Mouse (Mus musculus) embryonic facial prominence, embryonic 10.5 days (tissue): ENCODE results near the gene Maneal. TPM values are rescaled to one million over a fixed set of nuclear protein-coding genes. Genes with fewer than 3 reads are reported as not detected.
A peak's percentile ranks its signal among the peaks of the same experiment; 100 is the strongest.

ENCODE experiments used
- DNase-seq: peaks from one replicate; pipeline ENCODE4 v3.0.0-alpha.2; 2017; ENCODE audit warnings: low spot score
- H3K27ac ChIP-seq: fragments of 300-500 bp; sonication (generic); replicated peaks from 2 replicates; pipeline ENCODE4 v1.5.1; 2016; ENCODE audit warnings: mild to moderate bottlenecking
- H3K27me3 ChIP-seq: fragments of 300-500 bp; sonication (generic); replicated peaks from 2 replicates; pipeline ENCODE4 v1.6.1; 2016; ENCODE audit warnings: low read depth, mild to moderate bottlenecking; ENCODE audit not compliant: poor library complexity, severe bottlenecking
- H3K36me3 ChIP-seq: fragments of 300-500 bp; sonication (generic); replicated peaks from 2 replicates; pipeline ENCODE4 v1.6.1; 2016; ENCODE audit warnings: mild to moderate bottlenecking, moderate library complexity
- H3K4me1 ChIP-seq: fragments of 300-500 bp; sonication (generic); 2 replicates; pipeline ENCODE4 v1.6.1; 2016
- H3K4me3 ChIP-seq: fragments of 300-500 bp; sonication (generic); 2 replicates; pipeline ENCODE4 v1.5.1; 2016; ENCODE audit warnings: mild to moderate bottlenecking, moderate library complexity
- H3K9me3 ChIP-seq: fragments of 300-500 bp; sonication (generic); 2 replicates; pipeline ENCODE4 v1.6.1; 2016; ENCODE audit warnings: mild to moderate bottlenecking
- WGBS: fragments of 180-500 bp; shearing (Covaris S2); methylation state at CpG from one replicate; pipeline ENCODE4 v1.1.7; 2016; 5-methylcytosine and 5-hydroxymethylcytosine counted together
- polyA plus RNA-seq: library from polyadenylated mRNA; unstranded; fragments of >200 nt; fragmentation: Nextera tagmentation; extraction: Ambion mirVana; gene quantifications from 2 replicates; pipeline ENCODE4 v1.2.1, GENCODE M21; 2016

Gene Maneal
- polyA plus RNA-seq, 1 experiment from 2014 or later = 1.0 TPM

GRCm38 (mm10) chr4:124881341-124881908 lies 19.5 kb upstream of the Maneal start:
- Histone ChIP-seq H3K27ac (no peak overlapping the region), H3K27me3 (peaks cover 80% of the 10 kb centered on the region)

GRCm38 (mm10) chr4:124880599-124880998 lies 18.6 kb upstream of the Maneal start, which contains the start of gene Epha10:
Gene Epha10, plus strand, starts transcription at chr4:124880899.
- Histone ChIP-seq H3K27me3 (peaks cover 71% of the 10 kb centered on the region), H3K9me3 (peaks cover 5% of the 10 kb centered on the region; the same call in 1 of the 2 replicates), H3K4me1 (peaks cover 30% of the 10 kb centered on the region), H3K4me3 (peak within 1 kb of the TSS; percentile 62), H3K36me3 (no peaks in the 10 kb centered on the region), H3K27ac (no peak within 1 kb of the TSS)
- no peak for DNase-seq
- 6% methylated on average over 11 of the region's 11 CpGs for WGBS

More at GRCm38 (mm10) chr4:124881341-124881908, 19.5 kb upstream of the Maneal start:
- H3K4me3 ChIP-seq = peak overlapping the region; percentile 62
- H3K36me3 ChIP-seq = no peaks in the 10 kb centered on the region
- peak; percentile 90 for DNase-seq
- H3K9me3 ChIP-seq = peaks cover 5% of the 10 kb centered on the region; the same call in 1 of the 2 replicates
- under 1% methylated on average over 37 of the region's 37 CpGs for WGBS
- peaks cover 30% of the 10 kb centered on the region for H3K4me1 ChIP-seq

- no peak overlapping the region for H3K4me3 ChIP-seq
- WGBS = 88% methylated on average over 1 of the region's 1 CpGs
- no peaks in the 10 kb centered on the region for H3K36me3 ChIP-seq
- no peaks in the 10 kb centered on the region for H3K27me3 ChIP-seq
- H3K27ac ChIP-seq = no peak overlapping the region
- DNase-seq = no peak
- 0 out of 2 replicates have a peak, but pooled peaks cover 6% of the 10 kb centered on the region for H3K9me3 ChIP-seq
- H3K4me1 ChIP-seq = no peaks in the 10 kb centered on the region
These were observed 10.7 kb upstream of the Maneal start for GRCm38 (mm10) chr4:124872719-124873118.

DNA sequence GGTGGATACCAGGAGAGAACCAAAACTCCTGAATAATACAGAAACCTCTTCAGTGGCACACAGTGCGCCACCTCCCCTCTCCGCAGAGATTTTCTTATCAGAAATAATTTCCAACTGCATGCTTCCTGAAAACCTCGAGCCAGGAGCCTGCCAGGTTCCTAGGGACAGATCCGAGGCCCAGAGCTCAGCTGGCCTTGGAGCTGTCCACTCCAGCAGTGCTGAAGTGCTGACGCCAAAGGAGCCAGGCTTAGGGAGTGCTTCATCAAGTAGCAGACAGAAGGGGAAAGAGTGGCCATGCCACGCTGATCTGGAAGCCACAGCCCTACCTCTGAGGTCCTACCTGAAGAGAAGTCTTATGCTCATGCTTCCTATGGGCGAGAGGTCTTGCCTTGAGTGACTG lies 1.5 kb downstream of the Maneal start:
- no peak overlapping the region for H3K27ac ChIP-seq
- H3K4me3 ChIP-seq = peak overlapping the region; percentile 19; the same call in 1 of the 2 replicates
- peaks cover 18% of the 10 kb centered on the region for H3K4me1 ChIP-seq
- 12% methylated on average over 7 of the region's 7 CpGs for WGBS
- no peaks in the 10 kb centered on the region for H3K9me3 ChIP-seq
- H3K27me3 ChIP-seq = peaks cover 40% of the 10 kb centered on the region
- peak; percentile 87 for DNase-seq
- H3K36me3 ChIP-seq = peaks cover 23% of the 10 kb centered on the region

GRCm38 (mm10) chr4:124858370-124858769 lies 3.6 kb downstream of the Maneal start:
- no peaks in the 10 kb centered on the region for H3K9me3 ChIP-seq
- peaks cover 31% of the 10 kb centered on the region for H3K27me3 ChIP-seq
- H3K4me1 ChIP-seq = peaks cover 18% of the 10 kb centered on the region
- WGBS = 85% methylated on average over 5 of the region's 5 CpGs
- H3K27ac ChIP-seq = no peak overlapping the region
- H3K4me3 ChIP-seq = no peak overlapping the region
- DNase-seq = no peak
- H3K36me3 ChIP-seq = peaks cover 43% of the 10 kb centered on the region

GRCm38 (mm10) chr4:124856294-124856693 lies 5.7 kb downstream of the Maneal start:
- peaks cover 58% of the 10 kb centered on the region for H3K36me3 ChIP-seq
- no peak overlapping the region for H3K27ac ChIP-seq
- WGBS = 93% methylated on average over 8 of the region's 8 CpGs
- H3K9me3 ChIP-seq = no peaks in the 10 kb centered on the region
- peaks cover 10% of the 10 kb centered on the region for H3K27me3 ChIP-seq
- peaks cover 19% of the 10 kb centered on the region for H3K4me1 ChIP-seq
- no peak for DNase-seq
- H3K4me3 ChIP-seq = no peak overlapping the region

- Histone ChIP-seq H3K4me1 (peaks cover 33% of the 10 kb centered on the region), H3K9me3 (no peaks in the 10 kb centered on the region), H3K4me3 (peak within 1 kb of the TSS; percentile 99), H3K27me3 (no peaks in the 10 kb centered on the region), H3K27ac (peak within 1 kb of the TSS; percentile 95), H3K36me3 (peaks cover 52% of the 10 kb centered on the region)
- 1% methylated on average over 75 of the region's 75 CpGs for WGBS
- DNase-seq = peak; percentile 74
These were observed 10.9 kb downstream of the Maneal start, which contains the start of gene 1110065P20Rik for GRCm38 (mm10) chr4:124850933-124851658. Gene 1110065P20Rik, minus strand, starts transcription at chr4:124851196.

DNA sequence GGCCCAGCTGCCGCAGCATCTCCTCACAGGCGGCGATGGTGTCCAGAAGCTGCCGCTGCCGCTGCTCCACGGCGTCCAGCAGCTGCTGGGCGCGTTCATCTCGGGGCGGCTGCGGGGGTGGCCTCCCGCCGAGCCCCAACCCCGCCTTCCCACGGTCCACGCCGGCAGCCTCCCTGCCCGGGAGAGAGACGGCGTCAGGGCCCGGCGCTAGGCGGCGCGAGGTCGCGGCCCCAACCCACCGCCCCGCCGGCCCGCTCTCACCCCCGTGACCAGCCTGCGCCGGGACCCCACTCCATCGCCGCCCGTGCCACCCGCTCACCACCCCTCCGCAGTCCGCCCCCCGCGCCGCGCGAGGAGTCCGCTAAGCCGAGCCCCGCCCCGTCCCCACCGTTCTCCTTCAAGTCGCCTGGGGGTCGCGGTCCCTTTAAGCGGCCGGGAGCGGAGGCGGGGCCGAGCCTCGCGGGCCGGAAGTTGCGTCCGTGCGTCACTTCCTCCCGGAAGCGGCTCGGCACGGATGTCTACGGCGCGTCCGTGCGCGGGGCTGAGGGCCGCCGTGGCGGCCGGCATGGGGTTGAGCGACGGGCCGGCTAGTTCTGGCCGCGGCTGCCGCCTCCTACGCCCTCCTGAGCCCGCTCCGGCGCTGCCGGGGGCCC lies 11.6 kb downstream of the Maneal start, which contains the start of gene Yrdc:
Gene Yrdc (plus strand): TSS at position 419 of the 653 bp plus-strand sequence.
- Histone ChIP-seq H3K4me3 (peak within 1 kb of the TSS; percentile 99), H3K4me1 (peaks cover 33% of the 10 kb centered on the region), H3K9me3 (no peaks in the 10 kb centered on the region), H3K27ac (peak within 1 kb of the TSS; percentile 95), H3K36me3 (peaks cover 47% of the 10 kb centered on the region), H3K27me3 (no peaks in the 10 kb centered on the region)
- under 1% methylated on average over 90 of the region's 90 CpGs for WGBS
- peak; percentile 97 for DNase-seq

DNA sequence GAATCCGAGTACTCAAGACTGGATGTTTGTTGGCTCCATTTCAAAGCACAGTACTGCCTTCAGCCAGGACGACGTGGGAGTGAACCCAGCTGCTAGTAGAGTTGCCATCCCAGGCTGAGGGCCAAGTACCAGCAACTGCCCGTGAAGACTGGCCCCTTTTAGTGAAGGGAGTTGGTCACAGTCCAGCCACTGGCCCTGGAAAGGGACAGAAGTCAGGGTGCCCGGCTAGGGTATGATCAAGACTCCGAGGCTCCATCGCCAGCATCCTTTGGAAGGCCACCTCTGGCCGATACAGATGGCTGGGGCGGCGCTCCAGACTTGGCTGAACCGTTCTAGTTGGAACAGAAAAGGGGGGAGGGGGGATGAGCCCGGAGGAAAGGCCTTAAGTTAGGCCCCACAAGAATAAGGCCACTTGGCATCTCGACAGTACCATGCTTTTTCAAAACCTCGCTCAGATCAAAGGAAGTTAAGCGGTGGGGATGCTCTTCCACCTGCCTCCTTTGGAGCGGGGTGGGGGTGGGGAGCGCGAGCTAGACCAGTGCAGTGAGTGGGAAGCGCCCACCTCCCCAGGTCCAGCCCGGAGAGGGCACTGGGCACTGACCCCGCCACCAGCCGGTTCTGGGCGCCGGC lies 12.2 kb downstream of the Maneal start:
- H3K4me3 ChIP-seq = peak overlapping the region; percentile 99
- DNase-seq = no peak
- WGBS = 3% methylated on average over 24 of the region's 24 CpGs
- no peaks in the 10 kb centered on the region for H3K9me3 ChIP-seq
- peaks cover 47% of the 10 kb centered on the region for H3K36me3 ChIP-seq
- peak overlapping the region; percentile 95 for H3K27ac ChIP-seq
- H3K27me3 ChIP-seq = no peaks in the 10 kb centered on the region
- peaks cover 33% of the 10 kb centered on the region for H3K4me1 ChIP-seq

DNA sequence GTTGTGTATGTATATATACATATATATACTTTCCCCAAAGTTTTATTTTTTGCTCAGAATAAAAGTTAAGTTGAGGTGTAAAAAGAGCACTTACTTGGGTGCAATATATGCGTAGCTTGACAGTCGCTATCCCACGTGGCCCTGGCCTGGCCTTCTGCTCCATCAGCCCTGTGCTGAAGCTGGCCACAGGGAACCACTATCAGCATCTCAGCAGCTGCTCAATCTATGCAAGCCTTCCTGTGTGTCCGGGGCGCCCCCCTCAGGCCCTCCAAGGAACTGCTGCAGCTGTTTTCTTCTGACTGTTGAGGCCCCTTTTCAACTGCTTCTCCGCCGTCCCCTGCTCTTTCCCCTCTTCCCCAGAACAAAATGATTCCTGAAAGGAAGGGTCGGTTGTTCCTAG lies 14.4 kb downstream of the Maneal start:
- no peaks in the 10 kb centered on the region for H3K9me3 ChIP-seq
- no peaks in the 10 kb centered on the region for H3K27me3 ChIP-seq
- DNase-seq = peak; percentile 86
- 11% methylated on average over 8 of the region's 8 CpGs for WGBS
- H3K36me3 ChIP-seq = peaks cover 46% of the 10 kb centered on the region
- H3K4me1 ChIP-seq = peaks cover 33% of the 10 kb centered on the region
- H3K27ac ChIP-seq = no peak overlapping the region
- H3K4me3 ChIP-seq = no peak overlapping the region

DNA sequence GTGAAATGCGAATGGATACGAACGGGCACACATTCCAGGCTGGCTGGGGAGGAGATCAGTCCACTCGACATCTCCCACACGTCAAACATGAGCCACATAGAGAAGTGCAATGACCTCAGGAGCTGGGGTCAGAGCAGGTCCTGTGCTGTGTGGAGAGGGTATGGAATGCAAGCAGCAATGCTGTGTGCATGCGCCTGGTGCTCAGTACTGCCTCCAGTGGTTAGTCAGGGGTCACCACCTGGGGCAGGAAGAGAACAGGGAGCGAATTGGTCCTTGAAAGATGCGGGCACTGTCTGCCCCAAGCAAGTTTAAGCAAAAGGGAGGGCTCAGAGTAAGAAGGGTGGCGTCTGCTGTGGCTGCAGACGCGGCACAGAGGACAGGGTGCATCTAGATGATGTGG lies 18.5 kb downstream of the Maneal start:
- 55% methylated on average over 11 of the region's 11 CpGs for WGBS

DNA sequence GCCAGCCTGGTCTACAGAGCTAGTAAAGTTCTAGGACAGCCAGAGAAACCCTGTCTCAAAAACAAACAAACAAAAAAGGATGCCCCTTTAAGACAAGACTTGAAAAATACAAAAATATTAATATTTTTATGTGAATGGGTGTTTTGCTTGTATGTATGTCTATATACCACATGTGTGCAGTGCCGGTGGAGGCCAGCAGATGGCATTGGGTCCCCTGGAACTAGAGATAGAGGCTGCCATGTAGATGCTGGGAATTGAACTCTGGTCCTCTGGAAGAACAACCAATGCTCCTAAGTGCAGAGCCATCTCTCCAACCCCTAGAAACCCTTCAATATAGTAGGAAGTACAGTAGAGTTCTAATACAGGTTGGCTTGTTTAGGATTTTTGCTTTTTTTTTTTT lies 21.0 kb downstream of the Maneal start:
- no peak for DNase-seq
- peaks cover 89% of the 10 kb centered on the region for H3K36me3 ChIP-seq
- H3K4me3 ChIP-seq = no peak overlapping the region
- H3K27me3 ChIP-seq = no peaks in the 10 kb centered on the region
- H3K4me1 ChIP-seq = 0 out of 2 replicates have a peak, but pooled peaks cover 4% of the 10 kb centered on the region
- H3K27ac ChIP-seq = no peak overlapping the region
- 0 out of 2 replicates have a peak, but pooled peaks cover 3% of the 10 kb centered on the region for H3K9me3 ChIP-seq
- 94% methylated on average over 1 of the region's 1 CpGs for WGBS

More for the DNA sequence above, 18.5 kb downstream of the Maneal start:
- H3K4me1 ChIP-seq = peaks cover 9% of the 10 kb centered on the region; the same call in 1 of the 2 replicates
- no peaks in the 10 kb centered on the region for H3K27me3 ChIP-seq
- 0 out of 2 replicates have a peak, but pooled peaks cover 3% of the 10 kb centered on the region for H3K9me3 ChIP-seq
- no peak overlapping the region for H3K27ac ChIP-seq
- peak; percentile 58 for DNase-seq
- H3K36me3 ChIP-seq = peaks cover 80% of the 10 kb centered on the region
- H3K4me3 ChIP-seq = no peak overlapping the region
